Mouse (Mus musculus) cerebellum, postnatal 36 days (tissue): Measurements from ENCODE around the gene Kmt2d.

ENCODE experiments used
- DNase-seq, 2 experiments: peaks; one replicate each; pipeline ENCODE4 v3.0.0; 2021 to 2022; ENCODE audit warnings: mixed read lengths in 2 of 2

The Kmt2d gene

DNA sequence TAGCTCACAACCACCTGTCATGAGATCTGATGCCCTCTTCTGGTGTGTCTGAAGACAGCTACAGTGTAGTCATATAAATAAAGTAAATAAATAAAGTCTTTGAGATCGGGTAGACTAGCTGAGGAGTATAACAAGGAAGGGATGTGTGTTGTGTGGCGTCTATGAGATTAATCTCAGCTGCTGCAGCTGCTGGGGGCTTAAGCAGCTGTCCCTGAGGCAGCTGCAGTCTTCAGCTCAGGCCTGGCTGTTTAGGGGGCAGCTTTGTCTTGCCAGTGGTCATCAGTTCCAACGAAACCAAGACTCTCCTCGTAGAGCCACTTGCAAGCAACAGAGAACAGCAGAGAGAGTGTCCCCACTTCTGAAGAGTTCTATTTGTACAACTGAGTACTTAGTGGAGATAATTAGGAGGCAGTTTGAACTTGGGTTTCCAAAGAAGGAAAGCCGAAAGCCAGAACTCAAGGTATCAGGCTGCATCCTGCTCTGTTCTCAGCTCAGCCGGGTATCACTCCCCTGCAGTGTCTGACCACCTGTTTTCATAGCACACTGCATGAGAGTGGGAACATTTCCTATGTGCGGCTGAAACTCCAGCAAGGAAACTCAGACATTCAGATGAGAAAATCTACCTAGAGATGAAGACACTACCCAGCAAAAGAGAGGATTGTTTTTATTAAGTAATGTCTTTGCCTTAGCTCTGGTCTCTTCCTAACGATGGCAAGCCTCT lies 15.8 kb upstream of the Kmt2d start:
- DNase-seq: no peak

DNA sequence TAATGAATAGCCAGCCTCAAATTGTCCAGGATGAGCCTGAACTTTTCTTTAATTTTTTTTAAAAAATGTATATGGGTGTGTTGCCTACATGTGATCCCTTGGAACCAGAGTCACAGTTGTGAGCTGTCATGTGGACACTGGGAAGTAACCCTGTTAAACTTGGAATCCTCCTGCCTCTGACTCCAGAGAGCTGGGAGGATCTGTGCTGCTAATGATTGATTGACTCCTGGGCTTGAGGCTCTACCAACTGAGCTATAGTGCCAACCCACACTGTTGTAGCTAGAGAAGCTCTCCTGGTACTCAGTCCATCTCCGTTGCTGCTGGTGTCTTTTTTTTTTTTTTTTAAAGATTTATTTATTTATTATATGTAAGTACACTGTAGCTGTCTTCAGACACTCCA lies 13.1 kb upstream of the Kmt2d start:
- DNase-seq: no peak

DNA sequence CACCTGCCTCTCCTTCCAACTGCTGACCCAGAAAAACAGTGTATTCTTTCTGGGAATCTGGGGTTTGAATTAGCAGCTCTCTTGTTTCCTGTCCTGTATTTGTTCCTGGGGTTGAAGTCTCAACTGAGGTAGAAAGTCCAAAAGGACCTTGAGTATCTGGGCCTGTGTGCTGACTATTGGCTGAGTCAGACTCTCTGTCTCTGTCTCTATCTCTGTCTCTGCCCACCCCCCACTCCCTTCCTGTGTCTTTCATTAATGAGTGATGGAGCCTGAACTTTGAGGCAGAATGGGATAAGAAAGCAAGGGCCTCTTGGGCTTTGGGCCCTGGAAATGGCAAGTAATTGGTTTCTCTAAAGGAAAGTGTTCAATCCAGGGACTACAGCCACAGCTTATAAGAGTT lies 12.7 kb upstream of the Kmt2d start:
- no peak for DNase-seq

DNA sequence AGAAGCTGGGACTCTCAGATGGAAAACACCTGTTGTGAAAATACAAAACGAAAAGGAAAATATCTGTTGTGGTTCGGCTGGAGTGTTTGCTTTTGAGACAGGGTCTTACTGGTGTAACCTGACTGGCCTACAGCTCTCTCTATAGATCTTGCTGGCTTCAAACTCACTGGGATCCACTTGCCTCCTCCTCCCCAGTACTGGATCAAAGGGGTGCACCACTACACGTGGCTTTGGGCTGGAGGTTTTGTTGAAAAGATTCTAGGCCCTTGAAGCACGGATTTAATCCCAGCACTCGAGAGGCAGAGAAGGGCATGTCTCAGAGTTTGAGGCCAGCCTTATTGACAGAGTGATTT lies 10.6 kb upstream of the Kmt2d start:
- DNase-seq: no peak

DNA sequence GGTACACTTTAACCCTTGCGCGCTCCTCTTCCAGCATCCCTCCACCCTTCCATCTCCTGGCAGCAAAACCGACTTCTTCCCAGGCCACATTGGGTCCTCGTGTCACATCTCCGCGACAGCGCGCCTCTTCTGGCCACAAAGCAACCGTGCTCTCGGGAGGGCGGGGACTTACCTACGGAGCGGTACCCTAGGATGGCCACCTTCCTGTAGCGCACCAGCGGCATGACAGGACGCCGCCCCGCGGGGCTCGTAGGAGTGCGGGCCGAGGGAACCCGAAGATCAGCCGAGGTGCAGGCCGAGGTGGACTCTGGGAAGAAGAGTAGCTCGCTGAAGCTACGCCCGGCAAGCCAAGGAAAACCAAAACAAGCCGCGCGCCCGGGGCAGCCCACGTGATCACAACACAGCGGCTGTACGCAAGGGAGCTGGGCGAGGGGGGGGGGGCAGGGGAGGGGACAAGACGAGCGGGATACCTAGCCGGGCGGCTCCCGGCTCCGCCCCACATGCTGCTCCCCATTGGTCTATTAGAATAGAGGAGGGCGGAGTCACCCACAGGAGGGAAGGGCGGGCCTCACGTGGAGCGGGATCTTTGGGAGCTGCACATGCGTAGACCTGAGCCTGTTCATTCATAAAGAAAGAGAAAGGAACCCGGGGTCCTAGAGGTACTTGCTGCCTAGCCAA lies 10.1 kb upstream of the Kmt2d start:
- peak; percentile 92 for DNase-seq

- peak in 1 of 2 experiments; percentile 75 for DNase-seq
Observed at GRCm38 (mm10) chr15:98877331-98877730, 6.3 kb upstream of the Kmt2d start.

DNA sequence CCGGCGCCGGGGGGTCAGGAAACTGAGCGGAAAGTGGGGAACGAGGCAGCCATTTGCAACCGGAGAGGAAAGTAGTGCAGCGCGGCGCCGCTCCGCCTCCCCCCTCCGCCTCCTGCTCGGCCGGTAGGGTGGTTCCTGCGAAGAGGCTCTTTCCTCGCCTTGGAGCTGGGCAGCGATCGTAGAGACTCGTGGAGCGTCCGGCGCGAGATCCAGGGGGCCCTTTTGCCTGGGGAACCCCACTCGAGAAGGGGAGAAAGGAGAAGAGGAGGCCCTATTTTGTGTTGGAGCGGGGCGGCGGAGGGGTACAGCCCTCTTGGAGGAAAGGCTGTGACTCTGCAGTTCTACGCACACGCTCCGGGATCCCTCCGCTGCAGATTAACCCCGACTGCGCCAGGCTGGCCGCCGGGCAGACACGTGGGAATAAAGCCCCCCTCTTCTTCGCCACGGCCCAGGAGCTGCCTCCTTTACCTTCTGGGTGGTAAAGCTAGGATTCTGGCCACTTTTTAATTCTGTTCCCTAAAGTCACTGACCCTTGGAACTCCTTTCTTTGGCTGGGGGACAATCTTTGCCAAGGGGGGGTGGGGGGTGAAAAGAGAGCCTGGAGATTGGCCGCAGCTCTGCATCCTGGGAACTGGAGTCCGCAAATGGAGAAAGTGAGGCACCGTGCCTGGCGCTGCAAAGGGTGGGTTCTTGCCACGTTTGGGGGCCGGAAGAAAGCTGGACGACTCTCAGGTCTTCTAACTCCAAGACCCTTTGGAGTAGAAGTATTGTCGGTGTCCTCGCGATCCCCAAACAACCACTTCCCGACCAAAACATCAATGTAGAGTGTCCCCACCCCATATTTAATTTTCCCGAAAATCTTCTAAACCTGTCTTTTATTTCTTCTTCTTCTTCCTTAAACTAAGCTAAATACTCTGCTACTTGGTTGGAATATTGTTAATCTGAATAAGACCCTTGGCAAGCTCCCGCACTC lies 1.2 kb upstream of the Kmt2d start:
- DNase-seq: peak; percentile 92 to 95

GRCm38 (mm10) chr15:98870179-98871069 lies 580 bp downstream of the Kmt2d start:
- peak; percentile 55 to 69 for DNase-seq

DNA sequence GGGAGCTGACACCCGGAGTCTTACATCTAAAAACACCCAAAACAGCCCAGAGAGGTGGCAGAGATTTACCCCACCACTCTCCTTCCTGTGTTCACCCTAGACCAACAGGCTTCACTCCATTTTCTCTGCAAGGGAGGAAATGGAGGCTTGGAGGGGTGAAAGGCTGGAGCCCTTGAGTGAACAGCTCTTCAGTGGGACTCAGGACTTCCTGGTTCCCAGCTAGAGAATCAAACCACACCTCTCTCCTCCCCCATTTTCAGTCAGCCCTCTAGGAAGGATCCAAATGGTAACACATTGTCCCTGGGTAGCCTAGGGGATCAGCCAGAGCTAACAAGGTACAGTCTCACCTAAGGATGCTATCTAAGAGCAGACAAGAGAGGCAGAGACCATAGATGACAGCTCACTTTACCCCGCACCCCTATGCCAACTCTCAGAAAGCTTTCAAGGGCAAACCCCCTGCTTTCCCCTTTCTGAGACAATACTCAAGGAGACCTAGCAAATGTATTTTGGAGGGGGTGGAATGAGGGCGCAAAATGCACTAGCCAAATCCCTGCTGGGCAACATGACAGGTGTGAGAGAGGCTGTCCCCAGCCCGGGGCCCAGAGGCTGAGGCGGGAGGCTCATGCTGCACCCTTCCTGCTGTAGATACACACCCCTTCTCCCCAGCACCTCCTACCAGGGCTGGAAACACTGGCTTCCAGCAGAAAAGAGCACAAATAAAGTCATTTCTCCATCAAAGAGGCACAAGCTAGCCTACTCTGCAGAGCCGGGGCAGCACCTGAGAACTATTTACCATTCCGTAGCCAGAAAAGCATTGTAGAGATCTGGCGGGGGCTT lies 1.4 kb downstream of the Kmt2d start:
- DNase-seq: no peak

DNA sequence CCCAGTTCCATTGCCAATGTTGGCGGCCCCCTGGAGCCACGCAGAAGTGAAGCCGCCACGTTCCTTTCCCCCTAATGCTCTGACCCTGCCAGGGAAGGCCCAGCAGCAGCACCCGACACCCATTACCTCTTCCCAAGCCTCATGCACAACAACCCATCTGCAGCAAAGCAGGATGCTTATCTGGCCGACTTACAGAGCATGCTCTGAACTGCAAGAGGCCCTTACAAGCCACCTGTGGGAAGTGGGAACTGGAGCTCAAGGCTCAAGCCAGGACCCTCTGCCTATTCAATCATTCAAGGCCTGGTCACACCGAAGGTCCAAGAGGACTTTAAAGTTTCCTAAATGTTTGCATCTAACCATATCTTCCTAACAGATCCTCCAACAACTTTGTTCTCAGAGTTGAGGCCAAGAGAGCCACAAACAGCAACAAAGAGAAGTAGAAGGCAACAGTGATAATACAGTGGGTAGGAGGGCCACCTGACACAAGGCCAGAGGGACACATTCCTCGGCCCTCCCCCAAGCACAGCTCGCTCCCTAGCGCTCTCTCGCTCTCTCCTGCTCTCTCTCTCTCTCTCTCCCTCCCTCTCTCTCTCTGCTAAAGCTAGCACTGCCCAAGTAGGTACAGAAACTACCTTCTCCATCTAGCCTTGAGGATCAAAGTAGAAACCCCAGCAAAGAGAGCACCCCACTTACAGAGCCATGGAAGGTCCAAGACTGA lies 2.5 kb downstream of the Kmt2d start:
- no peak for DNase-seq

DNA sequence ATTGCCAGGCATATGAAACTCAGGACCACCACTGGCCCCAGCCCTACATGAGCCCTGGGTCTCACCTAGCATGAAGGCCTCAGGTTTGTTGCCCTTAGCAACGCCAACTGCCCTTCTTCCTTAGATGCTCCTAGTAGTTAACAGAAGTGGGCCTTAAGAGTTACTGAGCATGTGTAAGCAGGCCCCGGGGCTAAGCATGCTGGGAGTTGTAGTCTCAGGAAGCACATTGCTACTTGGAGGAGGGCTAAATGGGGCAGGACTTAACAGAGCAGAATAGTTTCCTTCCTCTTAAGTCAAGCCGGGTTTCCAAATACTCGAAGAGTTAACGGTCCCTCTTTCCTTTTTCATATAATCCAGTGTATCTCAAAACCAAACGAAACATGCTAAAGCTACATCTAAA lies 3.7 kb downstream of the Kmt2d start:
- DNase-seq: peak; percentile 38 to 51

- DNase-seq: no peak
Observed at GRCm38 (mm10) chr15:98866501-98866900, 4.5 kb downstream of the Kmt2d start.

GRCm38 (mm10) chr15:98865771-98866170 lies 5.2 kb downstream of the Kmt2d start:
- peak in 1 of 2 experiments; percentile 8 for DNase-seq

- no peak for DNase-seq
Observed at GRCm38 (mm10) chr15:98864951-98865350, 6.1 kb downstream of the Kmt2d start.

GRCm38 (mm10) chr15:98863451-98863958 lies 7.5 kb downstream of the Kmt2d start:
- no peak for DNase-seq

GRCm38 (mm10) chr15:98861701-98862410 lies 9.1 kb downstream of the Kmt2d start:
- DNase-seq: peak in 1 of 2 experiments; percentile 20

GRCm38 (mm10) chr15:98860921-98861320 lies 10.1 kb downstream of the Kmt2d start:
- no peak for DNase-seq

GRCm38 (mm10) chr15:98859319-98860043 lies 11.5 kb downstream of the Kmt2d start:
- no peak for DNase-seq

DNA sequence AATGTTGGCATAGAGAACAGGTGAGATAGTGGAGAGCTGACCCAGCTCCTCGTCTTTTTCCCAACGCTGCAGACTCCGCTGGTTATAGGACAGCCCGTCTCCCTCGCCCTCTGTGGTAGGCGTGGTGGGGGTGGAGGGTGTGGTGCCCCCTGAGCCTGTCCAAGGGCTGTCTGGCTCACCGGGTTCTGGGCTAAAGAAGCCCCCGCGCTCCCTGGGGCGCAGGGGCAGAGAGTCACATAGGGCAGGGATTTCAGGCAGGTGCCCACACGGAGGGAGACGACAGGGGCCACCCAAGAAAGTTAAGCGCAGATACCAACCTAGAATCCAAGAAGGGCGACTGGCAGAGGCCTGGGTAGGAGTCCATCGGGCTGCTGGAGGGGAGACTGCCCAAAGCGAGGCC lies 16.8 kb downstream of the Kmt2d start:
- DNase-seq: no peak
